Mouse (Mus musculus): ENCODE data around the gene Rps29.

DNA sequence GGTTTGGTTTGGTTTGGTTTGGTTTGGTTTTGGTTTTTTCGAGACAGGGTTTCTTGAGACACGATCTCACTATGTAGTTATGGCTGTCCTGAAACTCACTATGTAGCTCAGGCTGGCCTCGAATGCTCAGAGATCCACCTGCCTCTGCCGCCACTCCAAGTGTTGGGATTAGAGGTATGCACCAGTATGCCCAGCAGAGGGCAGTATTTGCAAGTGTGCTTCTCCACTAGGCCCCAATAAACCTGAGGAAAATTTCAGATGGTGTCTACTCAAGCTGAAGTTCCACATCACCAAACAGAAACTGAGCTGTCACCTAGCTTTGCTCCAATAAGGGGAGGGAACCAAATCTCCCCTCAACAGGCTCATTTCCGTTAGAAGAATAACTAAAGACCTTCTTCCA, 31.8 kb downstream of the Rps29 start:
- TF ChIP-seq GATA1 (IDR thresholded peaks at IDR 0.05; ENCODE audit: borderline replicate concordance, low read length) (no peak), FLI1 (IDR thresholded peaks at IDR 0.05; ENCODE audit: low read length) (no peak)

All from megakaryocyte, embryonic 14.5 days (primary cell).